Mouse (Mus musculus): Measurements from ENCODE around the gene Dlg2. TPM values are rescaled to one million over a fixed set of nuclear protein-coding genes. Genes with fewer than 3 reads are reported as not detected.

Gene Dlg2
- polyA plus RNA-seq, 1 experiment from 2014 or later: 28.5 TPM

GRCm38 (mm10) chr7:91955584-91955983 is 1479.1 kb downstream of the Dlg2 start:
- H3K36me3 ChIP-seq: no peaks in the 10 kb centered on the region
- no peaks in the 10 kb centered on the region for H3K4me1 ChIP-seq (replicated peaks)
- no peaks in the 10 kb centered on the region for H3K27me3 ChIP-seq
- no peaks in the 10 kb centered on the region for H3K9me3 ChIP-seq
- H3K4me2 ChIP-seq: no peak overlapping the region
- H3K9ac ChIP-seq: no peak overlapping the region
- H3K27ac ChIP-seq (replicated peaks): no peak overlapping the region
- ATAC-seq (ENCODE audit: low FRiP score, low read depth): no peak
- H3K4me3 ChIP-seq: no peak overlapping the region
- 96% methylated on average over 1 of the region's 1 CpGs for WGBS

- no peaks in the 10 kb centered on the region for H3K9me3 ChIP-seq
- WGBS: 81% methylated on average over 2 of the region's 2 CpGs
- H3K36me3 ChIP-seq: no peaks in the 10 kb centered on the region
- H3K4me3 ChIP-seq: no peak overlapping the region
- no peak for ATAC-seq (ENCODE audit: low FRiP score, low read depth)
- no peaks in the 10 kb centered on the region for H3K4me1 ChIP-seq (replicated peaks)
- no peak overlapping the region for H3K4me2 ChIP-seq
- H3K27ac ChIP-seq (replicated peaks): no peak overlapping the region
- no peaks in the 10 kb centered on the region for H3K27me3 ChIP-seq
- H3K9ac ChIP-seq: no peak overlapping the region
Measured at GRCm38 (mm10) chr7:91962956-91963355, 1486.5 kb downstream of the Dlg2 start.

GRCm38 (mm10) chr7:91972970-91973369 is 1496.5 kb downstream of the Dlg2 start:
- Histone ChIP-seq H3K4me1 (replicated peaks) (no peaks in the 10 kb centered on the region), H3K4me3 (no peak overlapping the region), H3K4me2 (no peak overlapping the region), H3K9ac (no peak overlapping the region), H3K36me3 (no peaks in the 10 kb centered on the region), H3K9me3 (no peaks in the 10 kb centered on the region), H3K27me3 (no peaks in the 10 kb centered on the region), H3K27ac (replicated peaks) (no peak overlapping the region)
- 83% methylated on average over 1 of the region's 1 CpGs for WGBS
- ATAC-seq (ENCODE audit: low FRiP score, low read depth): no peak

- Histone ChIP-seq H3K27ac (replicated peaks) (no peak overlapping the region), H3K9ac (no peak overlapping the region), H3K4me3 (no peak overlapping the region), H3K9me3 (no peaks in the 10 kb centered on the region), H3K4me1 (replicated peaks) (no peaks in the 10 kb centered on the region), H3K36me3 (no peaks in the 10 kb centered on the region), H3K4me2 (no peak overlapping the region), H3K27me3 (no peaks in the 10 kb centered on the region)
- 84% methylated on average over 5 of the region's 5 CpGs for WGBS
- ATAC-seq (ENCODE audit: low FRiP score, low read depth): no peak
Measured at GRCm38 (mm10) chr7:92003769-92004455, 1527.4 kb downstream of the Dlg2 start.

GRCm38 (mm10) chr7:92005681-92006425 is 1529.4 kb downstream of the Dlg2 start:
- WGBS: 79% methylated on average over 4 of the region's 4 CpGs
- Histone ChIP-seq H3K4me1 (replicated peaks) (no peaks in the 10 kb centered on the region), H3K9me3 (no peaks in the 10 kb centered on the region), H3K9ac (no peak overlapping the region), H3K36me3 (no peaks in the 10 kb centered on the region), H3K4me2 (no peak overlapping the region), H3K27ac (replicated peaks) (no peak overlapping the region), H3K4me3 (no peak overlapping the region), H3K27me3 (no peaks in the 10 kb centered on the region)
- no peak for ATAC-seq (ENCODE audit: low FRiP score, low read depth)

GRCm38 (mm10) chr7:92008702-92009101 is 1532.2 kb downstream of the Dlg2 start:
- no peak overlapping the region for H3K9ac ChIP-seq
- WGBS: 95% methylated on average over 1 of the region's 1 CpGs
- no peak for ATAC-seq (ENCODE audit: low FRiP score, low read depth)
- no peaks in the 10 kb centered on the region for H3K4me1 ChIP-seq (replicated peaks)
- H3K4me3 ChIP-seq: no peak overlapping the region
- H3K27ac ChIP-seq (replicated peaks): no peak overlapping the region
- H3K36me3 ChIP-seq: no peaks in the 10 kb centered on the region
- H3K4me2 ChIP-seq: no peak overlapping the region
- no peaks in the 10 kb centered on the region for H3K9me3 ChIP-seq
- no peaks in the 10 kb centered on the region for H3K27me3 ChIP-seq

- 90% methylated on average over 1 of the region's 1 CpGs for WGBS
- Histone ChIP-seq H3K4me2 (no peak overlapping the region), H3K9ac (no peak overlapping the region), H3K4me1 (replicated peaks) (no peaks in the 10 kb centered on the region), H3K4me3 (no peak overlapping the region), H3K9me3 (no peaks in the 10 kb centered on the region), H3K36me3 (no peaks in the 10 kb centered on the region), H3K27ac (replicated peaks) (no peak overlapping the region), H3K27me3 (no peaks in the 10 kb centered on the region)
- ATAC-seq (ENCODE audit: low FRiP score, low read depth): no peak
Measured at GRCm38 (mm10) chr7:92024928-92025327, 1548.5 kb downstream of the Dlg2 start.

- Histone ChIP-seq H3K36me3 (no peaks in the 10 kb centered on the region), H3K4me2 (no peak overlapping the region), H3K4me1 (replicated peaks) (no peaks in the 10 kb centered on the region), H3K27ac (replicated peaks) (no peak overlapping the region), H3K4me3 (no peak overlapping the region), H3K9ac (no peak overlapping the region), H3K9me3 (no peaks in the 10 kb centered on the region), H3K27me3 (no peaks in the 10 kb centered on the region)
- no peak for ATAC-seq (ENCODE audit: low FRiP score, low read depth)
- 69% methylated on average over 2 of the region's 2 CpGs for WGBS
Measured at GRCm38 (mm10) chr7:92025465-92026056, 1549.1 kb downstream of the Dlg2 start.

GRCm38 (mm10) chr7:92027049-92027448 is 1550.6 kb downstream of the Dlg2 start:
- H3K9me3 ChIP-seq: no peaks in the 10 kb centered on the region

GRCm38 (mm10) chr7:92034256-92034655 is 1557.8 kb downstream of the Dlg2 start:
- Histone ChIP-seq H3K4me2 (no peak overlapping the region), H3K9me3 (no peaks in the 10 kb centered on the region)

More at GRCm38 (mm10) chr7:92027049-92027448, 1550.6 kb downstream of the Dlg2 start:
- no peak overlapping the region for H3K4me3 ChIP-seq
- no peak overlapping the region for H3K27ac ChIP-seq (replicated peaks)
- no peak overlapping the region for H3K9ac ChIP-seq
- no peak for ATAC-seq (ENCODE audit: low FRiP score, low read depth)
- no peaks in the 10 kb centered on the region for H3K36me3 ChIP-seq
- no peak overlapping the region for H3K4me2 ChIP-seq
- H3K27me3 ChIP-seq: no peaks in the 10 kb centered on the region
- 39% methylated on average over 7 of the region's 7 CpGs for WGBS
- no peaks in the 10 kb centered on the region for H3K4me1 ChIP-seq (replicated peaks)

GRCm38 (mm10) chr7:92040187-92040586 is 1563.7 kb downstream of the Dlg2 start:
- no peaks in the 10 kb centered on the region for H3K9me3 ChIP-seq
- H3K4me2 ChIP-seq: no peak overlapping the region
- H3K9ac ChIP-seq: no peak overlapping the region
- H3K27me3 ChIP-seq: no peaks in the 10 kb centered on the region
- no peaks in the 10 kb centered on the region for H3K4me1 ChIP-seq (replicated peaks)
- no peak for ATAC-seq (ENCODE audit: low FRiP score, low read depth)
- H3K36me3 ChIP-seq: no peaks in the 10 kb centered on the region
- no peak overlapping the region for H3K4me3 ChIP-seq
- H3K27ac ChIP-seq (replicated peaks): no peak overlapping the region

More at GRCm38 (mm10) chr7:92034256-92034655, 1557.8 kb downstream of the Dlg2 start:
- H3K27ac ChIP-seq (replicated peaks): no peak overlapping the region
- no peaks in the 10 kb centered on the region for H3K4me1 ChIP-seq (replicated peaks)
- WGBS: 94% methylated on average over 2 of the region's 2 CpGs
- H3K36me3 ChIP-seq: no peaks in the 10 kb centered on the region
- H3K4me3 ChIP-seq: no peak overlapping the region
- H3K9ac ChIP-seq: no peak overlapping the region
- H3K27me3 ChIP-seq: no peaks in the 10 kb centered on the region
- ATAC-seq (ENCODE audit: low FRiP score, low read depth): no peak

- Histone ChIP-seq H3K4me3 (no peak overlapping the region), H3K27me3 (no peaks in the 10 kb centered on the region), H3K9ac (no peak overlapping the region), H3K4me1 (replicated peaks) (no peaks in the 10 kb centered on the region), H3K9me3 (no peaks in the 10 kb centered on the region), H3K36me3 (no peaks in the 10 kb centered on the region), H3K4me2 (no peak overlapping the region), H3K27ac (replicated peaks) (no peak overlapping the region)
- 50% methylated on average over 2 of the region's 2 CpGs for WGBS
- peak; percentile 51; the same call in 1 of the 2 replicates for ATAC-seq (ENCODE audit: low FRiP score, low read depth)
Measured at GRCm38 (mm10) chr7:92040785-92041411, 1564.4 kb downstream of the Dlg2 start.
